Mouse (Mus musculus): Measurements from ENCODE around the gene Alg11.

DNA sequence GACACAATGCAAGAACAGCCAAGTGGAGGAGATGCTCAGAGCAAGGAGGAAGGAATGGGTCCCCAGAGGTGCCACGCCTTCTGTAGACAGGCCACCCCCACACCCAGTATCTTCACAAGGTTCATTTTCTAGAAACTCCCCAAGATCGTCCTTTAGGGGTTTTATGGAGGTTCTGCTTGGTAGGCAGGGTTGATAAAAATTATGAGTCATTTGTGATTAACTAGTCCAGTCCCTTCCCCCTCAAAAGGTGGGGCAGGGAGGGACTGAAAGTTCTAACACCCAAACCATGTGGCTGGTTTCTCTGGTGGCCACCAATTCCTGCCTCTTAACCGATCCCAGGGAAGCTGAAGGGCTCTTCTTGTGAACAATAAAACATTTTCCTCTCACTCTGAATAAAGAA lies 3.7 kb upstream of the Alg11 start:
- no peak for TF ChIP-seq POLR2A (IDR thresholded peaks at IDR 0.05; ENCODE audit: extremely low read depth, insufficient read depth, low read length)
- no peak for TF ChIP-seq CTCF (IDR thresholded peaks at IDR 0.05; ENCODE audit: extremely low read depth, insufficient read depth, low read length)
